Mouse (Mus musculus) CH12.LX (cell line): Measurements from ENCODE around the gene Psma6.

Experiments
- CTCF ChIP-seq, 2 experiments: IDR thresholded peaks in 1 of 2; conservative IDR thresholded peaks in 1 of 2; 2 replicates each; pipeline ENCODE4 v1.5.1; 2011 to 2012; ENCODE audit warnings: low read depth in 2 of 2, low read length in 2 of 2, improper control_type of control experiment in 1 of 2, inconsistent platforms in 1 of 2, mild to moderate bottlenecking in 1 of 2, moderate library complexity in 1 of 2
- MAX ChIP-seq: IDR thresholded peaks from 2 replicates; pipeline ENCODE4 v1.6.1; 2011; ENCODE audit warnings: low read length, improper control_type of control experiment

GRCm38 (mm10) chr12:55445583-55445982, 61.6 kb downstream of the Psma6 start:
- TF ChIP-seq MAX (no peak), CTCF (conservative IDR thresholded peaks at IDR 0.05 in 1 of 2, IDR thresholded peaks at IDR 0.05 in 1 of 2; ENCODE audit: low read depth in 2 of 2, low read length in 2 of 2) (no peak)
